Mouse (Mus musculus) kidney, adult 2 months (tissue): ENCODE measurements around the gene Slc22a15.

Source experiments
- CTCF ChIP-seq: fragments of 200-500 bp; conservative IDR thresholded peaks from 2 replicates; pipeline ENCODE4 v1.5.1; 2011; ENCODE audit warnings: low read depth, mild to moderate bottlenecking, control low read depth, low read length, moderate library complexity, mixed read lengths; ENCODE audit not compliant: insufficient read depth, insufficient read length
- POLR2A ChIP-seq: fragments of 200-500 bp; IDR thresholded peaks from one replicate; pipeline ENCODE4 v1.6.1; 2011; ENCODE audit warnings: low read depth, low read length, control low read depth

DNA sequence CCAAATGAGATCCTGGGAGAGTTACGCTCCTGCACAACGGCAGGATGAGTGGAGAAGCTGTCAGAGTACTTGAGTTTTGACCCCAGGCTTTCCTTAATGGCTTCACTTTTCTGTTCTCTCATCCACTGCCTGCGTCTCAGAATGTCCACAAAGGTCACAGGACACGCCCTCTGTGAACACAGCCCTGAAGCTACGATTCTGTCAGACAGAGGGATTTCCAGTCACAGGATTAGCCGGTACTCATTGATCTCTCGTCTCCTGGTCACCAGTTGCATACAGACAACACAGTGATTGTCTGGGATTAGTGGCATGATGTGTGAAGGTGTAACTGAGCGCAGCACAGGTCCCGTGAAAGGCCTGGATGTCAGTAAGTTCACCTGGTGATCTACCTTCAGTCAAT is 39.2 kb upstream of the Slc22a15 start:
- no peak for TF ChIP-seq POLR2A
- no peak for TF ChIP-seq CTCF
